Mouse (Mus musculus) gonadal fat pad, adult 2 months (tissue): ENCODE results near the gene Greb1. TPM values are rescaled to one million over a fixed set of nuclear protein-coding genes. Genes with fewer than 3 reads are reported as not detected.

Source experiments
- DNase-seq: peaks from one replicate; pipeline ENCODE4 v3.0.0-alpha.2; 2012; ENCODE audit warnings: low read depth
- polyA plus RNA-seq: library from polyadenylated mRNA; depleted of rRNA; stranded (reverse); fragments of >200 nt; gene quantifications from 2 replicates; pipeline ENCODE4 v1.2.3, GENCODE M21; 2012

The Greb1 gene
- polyA plus RNA-seq, 1 experiment, result 33.8 TPM

GRCm38 (mm10) chr12:16805511-16805910 lies 4.8 kb upstream of the Greb1 start:
- no peak for DNase-seq

GRCm38 (mm10) chr12:16803956-16804430 lies 3.3 kb upstream of the Greb1 start:
- DNase-seq, result no peak

GRCm38 (mm10) chr12:16803237-16803955 lies 2.7 kb upstream of the Greb1 start:
- no peak for DNase-seq

GRCm38 (mm10) chr12:16800959-16801315 lies 251 bp upstream of the Greb1 start:
- DNase-seq, result no peak

- no peak for DNase-seq
These were observed 793 bp downstream of the Greb1 start for GRCm38 (mm10) chr12:16799928-16800258.

- DNase-seq, result no peak
These were observed 1.8 kb downstream of the Greb1 start for GRCm38 (mm10) chr12:16798894-16799293.

- DNase-seq, result no peak
These were observed 4.9 kb downstream of the Greb1 start for GRCm38 (mm10) chr12:16795781-16796180.

GRCm38 (mm10) chr12:16793371-16793770 lies 7.3 kb downstream of the Greb1 start:
- DNase-seq, result no peak

- DNase-seq, result no peak
These were observed 10.2 kb downstream of the Greb1 start for GRCm38 (mm10) chr12:16790456-16790855.

GRCm38 (mm10) chr12:16789756-16790155 lies 10.9 kb downstream of the Greb1 start:
- no peak for DNase-seq

- DNase-seq, result no peak
These were observed 11.5 kb downstream of the Greb1 start for GRCm38 (mm10) chr12:16789199-16789598.

- no peak for DNase-seq
These were observed 12.1 kb downstream of the Greb1 start for GRCm38 (mm10) chr12:16788600-16788999.

- no peak for DNase-seq
These were observed 19.5 kb downstream of the Greb1 start for GRCm38 (mm10) chr12:16781034-16781746.

GRCm38 (mm10) chr12:16780320-16780719 lies 20.4 kb downstream of the Greb1 start:
- no peak for DNase-seq

- DNase-seq, result no peak
These were observed 21.5 kb downstream of the Greb1 start for GRCm38 (mm10) chr12:16779165-16779564.

GRCm38 (mm10) chr12:16778523-16778922 lies 22.2 kb downstream of the Greb1 start:
- no peak for DNase-seq

- DNase-seq, result no peak
These were observed 25.3 kb downstream of the Greb1 start for GRCm38 (mm10) chr12:16775351-16775750.

GRCm38 (mm10) chr12:16774605-16775004 lies 26.1 kb downstream of the Greb1 start:
- DNase-seq, result no peak

- DNase-seq, result no peak
These were observed 31.0 kb downstream of the Greb1 start for GRCm38 (mm10) chr12:16769601-16770165.

- DNase-seq, result no peak
These were observed 32.0 kb downstream of the Greb1 start for GRCm38 (mm10) chr12:16768711-16769110.

GRCm38 (mm10) chr12:16768251-16768650 lies 32.4 kb downstream of the Greb1 start:
- DNase-seq, result no peak

- DNase-seq, result no peak
These were observed 35.8 kb downstream of the Greb1 start for GRCm38 (mm10) chr12:16764776-16765445.
